Mouse (Mus musculus): ENCODE measurements around the gene Cyba. TPM values are rescaled to one million over a fixed set of nuclear protein-coding genes. Genes with fewer than 3 reads are reported as not detected.

Gene Cyba
- total and polyA plus RNA-seq, 2 experiments from 2014 or later, result 30.6 to 44.0 TPM

GRCm38 (mm10) chr8:122383039-122383438 is 49.7 kb downstream of the Cyba start:
- peaks cover 41% of the 10 kb centered on the region for H3K36me3 ChIP-seq (ENCODE audit: insufficient read depth, low read length)
- H3K9ac ChIP-seq (replicated peaks; ENCODE audit: low read length), result no peak overlapping the region
- H3K27me3 ChIP-seq (ENCODE audit: insufficient read depth, low read length), result no peaks in the 10 kb centered on the region
- TF ChIP-seq CTCF (IDR thresholded peaks at IDR 0.05; ENCODE audit: low read depth), result no peak
- ATAC-seq (no peak), DNase-seq (ENCODE audit: low spot score) (no peak)
- no peak overlapping the region for H3K4me3 ChIP-seq (ENCODE audit: low read length)
- 82% methylated on average over 4 of the region's 4 CpGs for WGBS
- peaks cover 2% of the 10 kb centered on the region for H3K4me1 ChIP-seq (ENCODE audit: insufficient read depth, low read length)
- no peaks in the 10 kb centered on the region for H3K9me3 ChIP-seq (ENCODE audit: low read length)
- no peak overlapping the region for H3K4me2 ChIP-seq (ENCODE audit: low read depth, low read length)
- H3K27ac ChIP-seq, result no peak overlapping the region

GRCm38 (mm10) chr8:122376365-122377231 is 56.1 kb downstream of the Cyba start, which contains the start of gene Zc3h18:
Gene Zc3h18, plus strand, starts transcription at chr8:122376609.
- Histone ChIP-seq H3K27ac (peak within 1 kb of the TSS; percentile 97), H3K4me2 (ENCODE audit: low read depth, low read length) (peak within 1 kb of the TSS; percentile 90), H3K36me3 (ENCODE audit: insufficient read depth, low read length) (no peaks in the 10 kb centered on the region), H3K27me3 (ENCODE audit: insufficient read depth, low read length) (no peaks in the 10 kb centered on the region), H3K4me3 (ENCODE audit: low read length) (peak within 1 kb of the TSS; percentile 99), H3K9ac (replicated peaks; ENCODE audit: low read length) (peak within 1 kb of the TSS; percentile 89), H3K4me1 (ENCODE audit: insufficient read depth, low read length) (peaks cover 7% of the 10 kb centered on the region), H3K9me3 (ENCODE audit: low read length) (no peaks in the 10 kb centered on the region)
- 2% methylated on average over 100 of the region's 107 CpGs for WGBS
- peak; percentile 56 for TF ChIP-seq CTCF (IDR thresholded peaks at IDR 0.05; ENCODE audit: low read depth)
- peak; percentile 100 for DNase-seq (ENCODE audit: low spot score)
- peak; percentile 95 for ATAC-seq

DNA sequence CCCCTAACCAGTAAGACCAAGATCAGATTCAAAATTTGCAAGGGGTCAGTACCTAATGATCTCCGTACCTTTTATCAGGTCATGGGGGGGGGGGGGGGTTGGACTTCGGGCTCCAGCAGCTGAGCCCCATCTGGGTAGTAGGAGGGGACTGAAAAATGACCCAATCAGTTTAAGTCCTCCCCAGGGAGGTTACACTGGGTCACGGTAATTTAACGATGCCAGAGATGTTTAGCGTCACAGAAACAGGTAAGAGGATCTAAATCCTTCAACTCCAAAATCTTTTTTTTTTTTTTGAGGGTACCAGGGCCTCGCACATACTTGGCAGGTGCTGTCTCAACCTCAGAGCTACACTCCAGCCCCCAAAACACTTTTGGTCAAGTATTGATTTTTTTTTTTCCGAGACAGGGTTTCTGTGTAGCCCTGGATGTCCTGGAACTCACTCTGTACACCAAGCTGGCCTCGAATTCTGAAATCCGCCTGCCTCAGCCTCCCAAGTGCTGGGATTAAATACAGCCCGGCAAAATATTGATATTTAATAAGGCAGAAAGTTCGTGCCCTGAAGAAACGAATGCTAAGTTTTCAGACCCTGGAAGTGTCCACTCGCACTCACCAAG is 56.9 kb downstream of the Cyba start:
- ATAC-seq (peak; percentile 56), DNase-seq (ENCODE audit: low spot score) (no peak)
- H3K27me3 ChIP-seq (ENCODE audit: insufficient read depth, low read length), result no peaks in the 10 kb centered on the region
- peaks cover 7% of the 10 kb centered on the region for H3K4me1 ChIP-seq (ENCODE audit: insufficient read depth, low read length)
- no peaks in the 10 kb centered on the region for H3K9me3 ChIP-seq (ENCODE audit: low read length)
- TF ChIP-seq CTCF (IDR thresholded peaks at IDR 0.05; ENCODE audit: low read depth), result no peak
- H3K4me2 ChIP-seq (ENCODE audit: low read depth, low read length), result peak overlapping the region; percentile 51
- 0 out of 2 replicates have a peak overlapping the region, but pooled peaks have one; percentile 37 for H3K9ac ChIP-seq (replicated peaks; ENCODE audit: low read length)
- peak overlapping the region; percentile 68 for H3K27ac ChIP-seq
- WGBS, result 26% methylated on average over 13 of the region's 13 CpGs
- peak overlapping the region; percentile 99 for H3K4me3 ChIP-seq (ENCODE audit: low read length)
- H3K36me3 ChIP-seq (ENCODE audit: insufficient read depth, low read length), result no peaks in the 10 kb centered on the region

- Histone ChIP-seq H3K9ac (replicated peaks; ENCODE audit: low read length) (no peak overlapping the region), H3K27me3 (ENCODE audit: insufficient read depth, low read length) (no peaks in the 10 kb centered on the region), H3K36me3 (ENCODE audit: insufficient read depth, low read length) (no peaks in the 10 kb centered on the region), H3K4me1 (ENCODE audit: insufficient read depth, low read length) (peaks cover 7% of the 10 kb centered on the region), H3K4me2 (ENCODE audit: low read depth, low read length) (peak overlapping the region; percentile 51), H3K4me3 (ENCODE audit: low read length) (no peak overlapping the region), H3K27ac (no peak overlapping the region), H3K9me3 (ENCODE audit: low read length) (no peaks in the 10 kb centered on the region)
- no peak for ATAC-seq
- WGBS, result 95% methylated on average over 7 of the region's 7 CpGs
- no peak for DNase-seq (ENCODE audit: low spot score)
- no peak for TF ChIP-seq CTCF (IDR thresholded peaks at IDR 0.05; ENCODE audit: low read depth)
These were observed 57.4 kb downstream of the Cyba start for GRCm38 (mm10) chr8:122375320-122375719.

Small RNA genes within 50 kb of the gene (microRNA-seq; reads per million reads assigned to microRNA genes)
- gene Gm24366, result 0 reads per million in 2 experiments

Other genes with a start within 250 kb of the Cyba start
- gene Zfpm1, start 150.8 kb downstream of the Cyba start, total RNA-seq (2014; rRNA removed), result 28.0 and 37.6 TPM in 2 replicates
- 1.5 and 2.0 TPM in 2 replicates for gene Zfpm1, start 150.8 kb downstream of the Cyba start, polyA plus RNA-seq (2015; fragmentation: Nextera tagmentation; extraction: Ambion mirVana)
- 2.0 and 3.2 TPM in 2 replicates for gene Trhr2, start 72.2 kb downstream of the Cyba start, total RNA-seq (2014; rRNA removed)
- gene Trhr2, start 72.2 kb downstream of the Cyba start, polyA plus RNA-seq (2015; fragmentation: Nextera tagmentation; extraction: Ambion mirVana), result 0.45 and 0.57 TPM in 2 replicates
- gene Zc3h18, start 56.3 kb downstream of the Cyba start, total RNA-seq (2014; rRNA removed), result 24.4 and 25.6 TPM in 2 replicates
- gene Zc3h18, start 56.3 kb downstream of the Cyba start, polyA plus RNA-seq (2015; fragmentation: Nextera tagmentation; extraction: Ambion mirVana), result 25.2 and 25.3 TPM in 2 replicates
- 0.52 TPM in 1 of 2 replicates, not detected in the other for gene Il17c, start 10.9 kb downstream of the Cyba start, total RNA-seq (2014; rRNA removed)
- gene Il17c, start 10.9 kb downstream of the Cyba start, polyA plus RNA-seq (2015; fragmentation: Nextera tagmentation; extraction: Ambion mirVana), result 0.21 TPM in 1 of 2 replicates, not detected in the other
- gene Mvd, start 10.5 kb upstream of the Cyba start, total RNA-seq (2014; rRNA removed), result 67.1 and 89.6 TPM in 2 replicates
- gene Mvd, start 10.5 kb upstream of the Cyba start, polyA plus RNA-seq (2015; fragmentation: Nextera tagmentation; extraction: Ambion mirVana), result 55.2 and 55.5 TPM in 2 replicates
- not detected in 2 replicates for gene Snai3, start 27.8 kb upstream of the Cyba start, total RNA-seq (2014; rRNA removed)
- gene Snai3, start 27.8 kb upstream of the Cyba start, polyA plus RNA-seq (2015; fragmentation: Nextera tagmentation; extraction: Ambion mirVana), result not detected in 2 replicates
- 37.4 and 48.8 TPM in 2 replicates for gene Rnf166, start 43.1 kb upstream of the Cyba start, total RNA-seq (2014; rRNA removed)
- gene Rnf166, start 43.1 kb upstream of the Cyba start, polyA plus RNA-seq (2015; fragmentation: Nextera tagmentation; extraction: Ambion mirVana), result 22.6 and 27.0 TPM in 2 replicates
- 39.9 and 49.8 TPM in 2 replicates for gene Ctu2, start 43.2 kb upstream of the Cyba start, total RNA-seq (2014; rRNA removed)
- 85.4 and 93.6 TPM in 2 replicates for gene Ctu2, start 43.2 kb upstream of the Cyba start, polyA plus RNA-seq (2015; fragmentation: Nextera tagmentation; extraction: Ambion mirVana)
- gene Piezo1, start 118.4 kb upstream of the Cyba start, total RNA-seq (2014; rRNA removed), result 10.0 and 17.5 TPM in 2 replicates
- gene Piezo1, start 118.4 kb upstream of the Cyba start, polyA plus RNA-seq (2015; fragmentation: Nextera tagmentation; extraction: Ambion mirVana), result 1.2 and 1.3 TPM in 2 replicates
- 24.9 and 26.3 TPM in 2 replicates for gene Cdt1, start 135.1 kb upstream of the Cyba start, total RNA-seq (2014; rRNA removed)
- gene Cdt1, start 135.1 kb upstream of the Cyba start, polyA plus RNA-seq (2015; fragmentation: Nextera tagmentation; extraction: Ambion mirVana), result 10.7 and 11.7 TPM in 2 replicates
- 113 and 123 TPM in 2 replicates for gene Aprt, start 144.0 kb upstream of the Cyba start, total RNA-seq (2014; rRNA removed)
- 183 and 189 TPM in 2 replicates for gene Aprt, start 144.0 kb upstream of the Cyba start, polyA plus RNA-seq (2015; fragmentation: Nextera tagmentation; extraction: Ambion mirVana)
- 12.0 and 14.2 TPM in 2 replicates for gene Galns, start 178.5 kb upstream of the Cyba start, total RNA-seq (2014; rRNA removed)
- 9.1 and 10.0 TPM in 2 replicates for gene Galns, start 178.5 kb upstream of the Cyba start, polyA plus RNA-seq (2015; fragmentation: Nextera tagmentation; extraction: Ambion mirVana)
- 7.6 and 11.4 TPM in 2 replicates for gene Trappc2l, start 178.7 kb upstream of the Cyba start, total RNA-seq (2014; rRNA removed)
- 117 and 130 TPM in 2 replicates for gene Trappc2l, start 178.7 kb upstream of the Cyba start, polyA plus RNA-seq (2015; fragmentation: Nextera tagmentation; extraction: Ambion mirVana)
- not detected in 2 replicates for gene Pabpn1l, start 189.8 kb upstream of the Cyba start, total RNA-seq (2014; rRNA removed)
- not detected in 2 replicates for gene Pabpn1l, start 189.8 kb upstream of the Cyba start, polyA plus RNA-seq (2015; fragmentation: Nextera tagmentation; extraction: Ambion mirVana)